Mouse (Mus musculus) bone marrow macrophage, adult 2 months (primary cell): ENCODE data around the gene Prok2.

Experiments
- CTCF ChIP-seq: IDR thresholded peaks from 2 replicates; pipeline ENCODE4 v1.5.1; 2012; ENCODE audit warnings: low read depth, mild to moderate bottlenecking, low read length, moderate library complexity
- POLR2A ChIP-seq: IDR thresholded peaks from 2 replicates; pipeline ENCODE4 v1.6.1; 2012; ENCODE audit warnings: mild to moderate bottlenecking, low read depth, low read length, borderline replicate concordance

DNA sequence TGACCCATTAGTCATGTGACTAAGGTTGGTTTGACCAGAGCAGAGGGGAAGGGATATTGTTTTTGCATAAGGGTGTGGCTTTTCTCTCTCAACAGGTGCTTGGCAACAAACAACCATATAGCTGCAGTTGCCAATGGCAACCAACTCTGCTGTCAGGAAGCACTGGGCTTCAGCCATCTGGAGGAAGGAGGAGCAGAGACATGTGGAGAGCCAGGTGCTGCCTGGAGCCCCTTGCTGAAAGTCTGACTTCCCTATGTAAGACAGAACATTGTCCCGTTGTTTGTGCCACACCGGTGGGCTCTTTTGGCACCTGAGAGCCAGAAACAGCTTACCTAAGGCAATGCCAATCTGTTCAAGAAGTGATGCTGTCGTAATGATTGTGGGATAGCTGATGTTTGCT lies 16.7 kb upstream of the Prok2 start:
- TF ChIP-seq CTCF (no peak), POLR2A (no peak)
